Mouse (Mus musculus): Measurements from ENCODE around the gene Adamts4. TPM values are rescaled to one million over a fixed set of nuclear protein-coding genes. Genes with fewer than 3 reads are reported as not detected.
"Not testable (repeated sequence)": the region's sequence is repeated elsewhere in the genome, so short reads cannot be mapped to it uniquely, and the experiment has no call there.

The Adamts4 gene
- polyA plus RNA-seq, 1 experiment from 2014 or later: 7.5 TPM

DNA sequence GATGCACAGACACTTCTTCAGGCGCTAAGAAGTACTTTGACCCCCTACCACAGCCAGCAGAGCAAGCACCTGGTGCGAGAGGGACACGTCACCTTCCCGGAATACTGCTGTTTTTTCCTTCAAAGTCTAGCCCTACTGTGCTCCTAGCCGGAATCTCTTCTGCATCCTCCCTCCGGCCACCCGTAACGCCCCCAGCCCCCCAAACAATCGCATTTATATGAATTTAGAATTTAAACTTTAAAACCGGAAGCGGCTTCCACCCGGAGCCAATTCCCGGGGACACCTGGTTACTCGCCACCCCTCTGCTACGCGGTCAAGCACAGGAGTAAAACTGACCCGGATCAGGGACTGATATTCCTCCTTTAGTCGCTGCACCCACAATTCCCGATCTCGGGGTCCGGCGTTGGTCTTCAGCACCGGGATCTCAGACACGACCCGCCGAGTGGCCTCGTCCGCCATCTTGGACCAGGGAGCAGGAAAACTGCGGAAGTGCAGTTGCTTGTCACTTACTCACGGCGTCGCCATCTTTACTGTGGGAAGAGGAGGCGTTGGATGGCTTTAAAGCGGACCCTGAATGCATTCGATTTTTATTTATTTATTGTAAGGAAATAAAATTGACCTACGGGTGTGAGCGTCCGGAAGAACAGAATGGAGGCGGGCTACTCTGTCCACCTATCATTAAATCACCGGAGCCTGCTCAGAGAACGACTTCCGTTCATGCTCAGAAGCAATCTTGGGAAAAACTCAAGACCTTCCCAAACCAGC lies 44.3 kb downstream of the Adamts4 start, which contains the start of gene Ufc1:
Gene Ufc1, minus strand, starts transcription at position 727 of the 765 bp plus-strand sequence.
- WGBS: under 1% methylated on average over 42 of the region's 42 CpGs
- ATAC-seq (ENCODE audit: insufficient read depth) (peak; percentile 81), DNase-seq (peak; percentile 92)
- peak; percentile 53 for TF ChIP-seq CTCF (IDR thresholded peaks at IDR 0.05; ENCODE audit: low read depth)
- H3K9ac ChIP-seq: peak within 1 kb of the TSS; percentile 86
- peak within 1 kb of the TSS; percentile 89 for H3K4me2 ChIP-seq
- peak within 1 kb of the TSS; percentile 64 for H3K4me3 ChIP-seq (ENCODE audit: low read depth, low read length)
- H3K36me3 ChIP-seq (ENCODE audit: insufficient read depth): peaks cover 7% of the 10 kb centered on the region
- no peaks in the 10 kb centered on the region for H3K9me3 ChIP-seq (ENCODE audit: low read depth, low read length)
- peaks cover 4% of the 10 kb centered on the region; the same call in 1 of the 2 replicates for H3K4me1 ChIP-seq (ENCODE audit: insufficient read depth)
- peaks cover 8% of the 10 kb centered on the region; the same call in 1 of the 2 replicates for H3K27me3 ChIP-seq (ENCODE audit: insufficient read depth, low read length)
- peak within 1 kb of the TSS; percentile 98 for H3K27ac ChIP-seq (ENCODE audit: low read depth)

DNA sequence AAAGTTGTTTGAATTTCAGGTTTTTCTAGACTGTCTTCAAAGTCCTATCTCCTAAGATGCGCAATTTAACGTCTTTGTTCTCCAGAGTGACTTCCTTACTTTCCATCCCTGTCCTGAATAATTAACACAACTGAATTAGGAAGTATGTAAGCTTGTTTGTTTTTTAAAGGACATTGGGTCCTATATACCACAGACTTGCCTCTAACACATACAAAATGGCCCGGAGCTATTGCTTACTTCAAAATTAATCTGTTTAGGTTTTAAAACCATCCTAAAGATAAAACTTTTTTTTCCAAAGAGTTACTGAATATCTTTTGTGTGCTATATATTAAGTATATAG lies 44.8 kb downstream of the Adamts4 start:
- H3K4me2 ChIP-seq: peak overlapping the region; percentile 89
- H3K4me1 ChIP-seq (ENCODE audit: insufficient read depth): peaks cover 4% of the 10 kb centered on the region; the same call in 1 of the 2 replicates
- 0 out of 2 replicates have a peak, but pooled peaks have one; percentile 13 for ATAC-seq (ENCODE audit: insufficient read depth)
- peak overlapping the region; percentile 64 for H3K4me3 ChIP-seq (ENCODE audit: low read depth, low read length)
- H3K9ac ChIP-seq: peak overlapping the region; percentile 86
- peak overlapping the region; percentile 98 for H3K27ac ChIP-seq (ENCODE audit: low read depth)
- H3K36me3 ChIP-seq (ENCODE audit: insufficient read depth): peaks cover 1% of the 10 kb centered on the region
- WGBS: 12% methylated on average over 3 of the region's 3 CpGs
- no peak for DNase-seq
- no peak for TF ChIP-seq CTCF (IDR thresholded peaks at IDR 0.05; ENCODE audit: low read depth)
- peaks cover 8% of the 10 kb centered on the region; the same call in 1 of the 2 replicates for H3K27me3 ChIP-seq (ENCODE audit: insufficient read depth, low read length)
- H3K9me3 ChIP-seq (ENCODE audit: low read depth, low read length): no peaks in the 10 kb centered on the region

- WGBS: 45% methylated on average over 3 of the region's 3 CpGs
- no peak for TF ChIP-seq CTCF (IDR thresholded peaks at IDR 0.05; ENCODE audit: low read depth)
- ATAC-seq (ENCODE audit: insufficient read depth) (no peak), DNase-seq (no peak)
- no peak overlapping the region for H3K27ac ChIP-seq (ENCODE audit: low read depth)
- no peaks in the 10 kb centered on the region for H3K36me3 ChIP-seq (ENCODE audit: insufficient read depth)
- H3K9me3 ChIP-seq (ENCODE audit: low read depth, low read length): no peaks in the 10 kb centered on the region
- peaks cover 8% of the 10 kb centered on the region; the same call in 1 of the 2 replicates for H3K27me3 ChIP-seq (ENCODE audit: insufficient read depth, low read length)
- no peak overlapping the region for H3K9ac ChIP-seq
- no peak overlapping the region for H3K4me2 ChIP-seq
- no peak overlapping the region for H3K4me3 ChIP-seq (ENCODE audit: low read depth, low read length)
- peaks cover 4% of the 10 kb centered on the region; the same call in 1 of the 2 replicates for H3K4me1 ChIP-seq (ENCODE audit: insufficient read depth)
Observed at GRCm38 (mm10) chr1:171298226-171298625, 48.0 kb downstream of the Adamts4 start.

GRCm38 (mm10) chr1:171306157-171306556 lies 55.9 kb downstream of the Adamts4 start:
- not testable (repeated sequence) for H3K4me3 ChIP-seq (ENCODE audit: low read depth, low read length); H3K27ac ChIP-seq (ENCODE audit: low read depth); H3K4me2 ChIP-seq; H3K9ac ChIP-seq; ATAC-seq (ENCODE audit: insufficient read depth); H3K27me3 ChIP-seq (ENCODE audit: insufficient read depth, low read length); H3K4me1 ChIP-seq (ENCODE audit: insufficient read depth); H3K36me3 ChIP-seq (ENCODE audit: insufficient read depth); H3K9me3 ChIP-seq (ENCODE audit: low read depth, low read length); DNase-seq
- 60% methylated on average over 5 of the region's 5 CpGs for WGBS

DNA sequence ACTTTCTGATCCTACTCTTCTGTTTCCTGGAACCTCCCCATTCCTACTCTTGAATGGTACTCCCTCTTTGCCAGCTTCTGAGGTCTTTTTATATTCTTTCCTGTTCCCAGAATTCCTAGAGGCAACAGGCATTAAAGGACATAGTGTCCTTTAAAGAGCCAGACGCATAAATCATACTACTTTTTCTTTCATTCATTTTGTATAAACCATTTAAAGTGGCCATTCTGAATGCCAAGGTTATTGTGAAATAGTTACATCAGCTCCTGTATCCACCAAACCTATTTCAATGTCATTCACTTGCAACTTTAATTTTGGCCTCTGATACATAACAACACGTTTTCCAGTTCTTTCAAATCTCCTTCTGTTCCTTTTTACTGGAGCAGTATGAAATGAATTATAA lies 59.1 kb downstream of the Adamts4 start:
- no peaks in the 10 kb centered on the region for H3K4me1 ChIP-seq (ENCODE audit: insufficient read depth)
- DNase-seq (no peak), ATAC-seq (ENCODE audit: insufficient read depth) (no peak)
- H3K4me3 ChIP-seq (ENCODE audit: low read depth, low read length): no peak overlapping the region
- whole genome bisulfite sequencing: 53% methylated on average over 2 of the region's 2 CpGs
- H3K27me3 ChIP-seq (ENCODE audit: insufficient read depth, low read length): no peaks in the 10 kb centered on the region
- no peaks in the 10 kb centered on the region for H3K9me3 ChIP-seq (ENCODE audit: low read depth, low read length)
- TF ChIP-seq CTCF (IDR thresholded peaks at IDR 0.05; ENCODE audit: low read depth): no peak
- no peak overlapping the region for H3K9ac ChIP-seq
- no peaks in the 10 kb centered on the region for H3K36me3 ChIP-seq (ENCODE audit: insufficient read depth)
- H3K27ac ChIP-seq (ENCODE audit: low read depth): no peak overlapping the region
- no peak overlapping the region for H3K4me2 ChIP-seq

Other genes with a start within 250 kb of the Adamts4 start
- 0.35 and 0.47 TPM in 2 replicates for gene Fcgr4, start 231.5 kb upstream of the Adamts4 start, polyA plus RNA-seq (2014; fragmentation: Nextera tagmentation; extraction: Ambion mirVana)
- gene Fcgr3, start 185.5 kb upstream of the Adamts4 start, polyA plus RNA-seq (2014; fragmentation: Nextera tagmentation; extraction: Ambion mirVana): 10.8 and 14.3 TPM in 2 replicates
- 2.0 and 2.2 TPM in 2 replicates for gene Cfap126, start 136.5 kb upstream of the Adamts4 start, polyA plus RNA-seq (2014; fragmentation: Nextera tagmentation; extraction: Ambion mirVana)
- gene Sdhc, start 99.8 kb upstream of the Adamts4 start, polyA plus RNA-seq (2014; fragmentation: Nextera tagmentation; extraction: Ambion mirVana): 281 and 304 TPM in 2 replicates
- 0.24 and 0.49 TPM in 2 replicates for gene Mpz, start 99.7 kb upstream of the Adamts4 start, polyA plus RNA-seq (2014; fragmentation: Nextera tagmentation; extraction: Ambion mirVana)
- 5.7 and 6.0 TPM in 2 replicates for gene Pcp4l1, start 54.2 kb upstream of the Adamts4 start, polyA plus RNA-seq (2014; fragmentation: Nextera tagmentation; extraction: Ambion mirVana)
- gene Nr1i3, start 36.5 kb upstream of the Adamts4 start, polyA plus RNA-seq (2014; fragmentation: Nextera tagmentation; extraction: Ambion mirVana): 0.13 and 0.23 TPM in 2 replicates
- gene Tomm40l, start 27.9 kb upstream of the Adamts4 start, polyA plus RNA-seq (2014; fragmentation: Nextera tagmentation; extraction: Ambion mirVana): 33.7 and 37.9 TPM in 2 replicates
- 1.6 and 3.7 TPM in 2 replicates for gene Apoa2, start 25.4 kb upstream of the Adamts4 start, polyA plus RNA-seq (2014; fragmentation: Nextera tagmentation; extraction: Ambion mirVana)
- gene Fcer1g, start 16.1 kb upstream of the Adamts4 start, polyA plus RNA-seq (2014; fragmentation: Nextera tagmentation; extraction: Ambion mirVana): 44.2 and 47.3 TPM in 2 replicates
- 244 and 250 TPM in 2 replicates for gene Ndufs2, start 967 bp downstream of the Adamts4 start, polyA plus RNA-seq (2014; fragmentation: Nextera tagmentation; extraction: Ambion mirVana)
- 80.3 and 94.3 TPM in 2 replicates for gene B4galt3, start 19.9 kb downstream of the Adamts4 start, polyA plus RNA-seq (2014; fragmentation: Nextera tagmentation; extraction: Ambion mirVana)
- gene Ppox, start 30.8 kb downstream of the Adamts4 start, polyA plus RNA-seq (2014; fragmentation: Nextera tagmentation; extraction: Ambion mirVana): 50.9 and 51.7 TPM in 2 replicates
- 73.9 and 86.0 TPM in 2 replicates for gene Usp21, start 37.6 kb downstream of the Adamts4 start, polyA plus RNA-seq (2014; fragmentation: Nextera tagmentation; extraction: Ambion mirVana)
- 107 and 108 TPM in 2 replicates for gene Ufc1, start 44.6 kb downstream of the Adamts4 start, polyA plus RNA-seq (2014; fragmentation: Nextera tagmentation; extraction: Ambion mirVana)
- 48.8 and 48.9 TPM in 2 replicates for gene Dedd, start 78.7 kb downstream of the Adamts4 start, polyA plus RNA-seq (2014; fragmentation: Nextera tagmentation; extraction: Ambion mirVana)
- 27.5 and 30.1 TPM in 2 replicates for gene Nit1, start 95.2 kb downstream of the Adamts4 start, polyA plus RNA-seq (2014; fragmentation: Nextera tagmentation; extraction: Ambion mirVana)
- gene Pfdn2, start 95.2 kb downstream of the Adamts4 start, polyA plus RNA-seq (2014; fragmentation: Nextera tagmentation; extraction: Ambion mirVana): 40.0 and 44.5 TPM in 2 replicates
- 1.0 and 1.5 TPM in 2 replicates for gene Klhdc9, start 110.4 kb downstream of the Adamts4 start, polyA plus RNA-seq (2014; fragmentation: Nextera tagmentation; extraction: Ambion mirVana)
- 2.3 and 2.4 TPM in 2 replicates for gene Nectin4, start 119.7 kb downstream of the Adamts4 start, polyA plus RNA-seq (2014; fragmentation: Nextera tagmentation; extraction: Ambion mirVana)
- 0.91 and 1.6 TPM in 2 replicates for gene Arhgap30, start 138.5 kb downstream of the Adamts4 start, polyA plus RNA-seq (2014; fragmentation: Nextera tagmentation; extraction: Ambion mirVana)
- 81.0 and 81.9 TPM in 2 replicates for gene Usf1, start 160.9 kb downstream of the Adamts4 start, polyA plus RNA-seq (2014; fragmentation: Nextera tagmentation; extraction: Ambion mirVana)
- gene Tstd1, start 168.5 kb downstream of the Adamts4 start, polyA plus RNA-seq (2014; fragmentation: Nextera tagmentation; extraction: Ambion mirVana): 2.0 and 3.4 TPM in 2 replicates
- gene F11r, start 187.1 kb downstream of the Adamts4 start, polyA plus RNA-seq (2014; fragmentation: Nextera tagmentation; extraction: Ambion mirVana): 83.6 and 91.3 TPM in 2 replicates